Mouse (Mus musculus) left cerebral cortex, postnatal 14 days (tissue): ENCODE measurements around the gene Dtx1. TPM values are rescaled to one million over a fixed set of nuclear protein-coding genes. Genes with fewer than 3 reads are reported as not detected.
A peak's percentile ranks its signal among the peaks of the same experiment; 100 is the strongest.

ENCODE experiments used
- DNase-seq, 2 experiments: peaks; one replicate each; pipeline ENCODE4 v3.0.0; 2021 to 2022; ENCODE audit warnings: low spot score in 2 of 2, mixed read lengths in 1 of 2
- intact Hi-C: fragments of 180-260 bp; cut with DNase I; formaldehyde crosslinking; loops from one replicate; pipeline ENCODE4 v1.15.1; 2025
- total RNA-seq, 2 experiments: library from RNA; stranded (reverse); gene quantifications; 2 replicates each; pipeline ENCODE4 v1.2.3; 2021

The Dtx1 gene
- total RNA-seq, 2 experiments from 2014 or later, result 72.6 to 80.1 TPM

GRCm38 (mm10) chr5:120649374-120649933 lies 62.3 kb downstream of the Dtx1 start:
- intact Hi-C loops, result loop anchor here (1.0 kb wide), 1 partner anchor 28 kb away; no protein-coding TSS in a partner anchor
- peak; percentile 36 to 50 for DNase-seq

- DNase-seq, result peak; percentile 84 to 92
- intact Hi-C loops, result loop anchor here (1.0 kb wide), 1 partner anchor 27 kb away; no protein-coding TSS in a partner anchor
Observed at GRCm38 (mm10) chr5:120648569-120649373, 63.0 kb downstream of the Dtx1 start, which contains the start of gene Rasal1. TSS of gene Rasal1 (plus strand) at chr5:120648812.

- peak; percentile 46 to 71 for DNase-seq
- intact Hi-C loops, result no loop called here
Observed at GRCm38 (mm10) chr5:120647814-120648491, 63.8 kb downstream of the Dtx1 start.

GRCm38 (mm10) chr5:120647361-120647760 lies 64.4 kb downstream of the Dtx1 start:
- intact Hi-C loops, result no loop called here

DNA sequence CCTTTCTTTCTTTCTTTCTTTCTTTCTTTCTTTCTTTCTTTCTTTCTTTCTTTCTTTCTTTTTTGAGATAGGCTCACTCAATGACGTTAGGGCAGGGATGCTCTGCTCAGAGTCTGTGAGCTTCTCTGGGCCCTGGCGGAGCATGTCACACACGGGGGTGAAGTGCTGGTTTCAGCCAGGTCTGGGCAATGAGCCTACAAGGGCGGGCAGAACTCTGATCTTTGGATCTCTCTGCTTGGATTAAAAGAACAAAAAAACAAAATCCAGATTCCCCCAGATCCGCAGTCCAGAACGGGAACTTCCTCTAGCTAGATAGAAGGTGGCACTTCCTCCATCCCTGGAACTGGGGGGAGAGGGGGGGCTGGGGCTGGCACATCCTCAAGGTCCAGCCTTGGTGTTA lies 65.9 kb downstream of the Dtx1 start:
- intact Hi-C loops, result no loop called here
- DNase-seq, result no peak

More at GRCm38 (mm10) chr5:120647361-120647760, 64.4 kb downstream of the Dtx1 start:
- DNase-seq, result no peak

GRCm38 (mm10) chr5:120644227-120644626 lies 67.5 kb downstream of the Dtx1 start:
- intact Hi-C loops, result no loop called here
- DNase-seq, result no peak

GRCm38 (mm10) chr5:120643365-120644085 lies 68.2 kb downstream of the Dtx1 start:
- no peak for DNase-seq
- intact Hi-C loops, result no loop called here

GRCm38 (mm10) chr5:120640094-120640493 lies 71.6 kb downstream of the Dtx1 start:
- intact Hi-C loops, result no loop called here
- no peak for DNase-seq

GRCm38 (mm10) chr5:120635633-120636032 lies 76.1 kb downstream of the Dtx1 start:
- intact Hi-C loops, result no loop called here
- DNase-seq, result no peak

- intact Hi-C loops, result no loop called here
- DNase-seq, result no peak
Observed at GRCm38 (mm10) chr5:120634860-120635259, 76.9 kb downstream of the Dtx1 start.

DNA sequence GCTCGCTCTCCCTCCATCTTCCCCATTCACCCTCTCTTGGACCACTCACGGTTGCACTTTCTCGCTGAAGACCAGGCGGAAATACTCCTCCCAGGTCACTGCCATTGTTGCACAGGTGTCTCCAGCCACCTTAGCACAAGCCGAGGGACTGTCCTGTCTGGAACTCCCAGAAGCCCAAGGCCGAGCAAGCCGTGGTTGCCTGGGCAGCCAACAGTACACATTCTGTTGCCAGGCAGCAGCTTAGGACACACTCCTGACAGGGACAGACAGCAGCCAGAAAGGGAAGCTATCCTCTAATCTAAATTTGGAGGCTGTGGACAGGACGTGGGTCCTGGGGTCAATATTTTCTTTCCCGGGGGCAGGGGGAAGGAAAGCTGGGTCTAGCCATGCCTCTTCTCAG lies 77.6 kb downstream of the Dtx1 start, which contains the start of gene Cfap73:
TSS of gene Cfap73 (minus strand) at position 105 of the 400 bp plus-strand sequence.
- intact Hi-C loops, result no loop called here
- no peak for DNase-seq

DNA sequence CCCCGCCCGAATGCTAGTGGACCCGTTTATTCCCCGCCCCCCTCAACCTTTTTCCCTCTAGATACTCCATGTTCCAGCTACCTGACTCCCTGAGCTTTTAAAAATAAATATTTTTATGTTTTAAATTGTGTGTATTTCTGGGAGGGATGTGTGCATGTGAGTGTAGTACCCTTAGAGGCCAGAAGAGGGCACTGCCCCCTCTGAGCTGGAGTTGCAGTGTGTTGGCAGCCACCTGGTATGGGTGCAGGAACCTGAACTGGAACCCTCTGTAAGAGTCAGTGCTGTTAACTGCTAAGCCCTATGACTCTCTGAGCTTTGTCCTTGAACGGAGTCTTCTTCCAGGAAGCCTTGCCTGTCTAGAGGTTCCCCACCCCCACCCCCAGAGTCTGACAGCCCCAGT lies 79.8 kb downstream of the Dtx1 start:
- intact Hi-C loops, result no loop called here
- DNase-seq, result no peak

DNA sequence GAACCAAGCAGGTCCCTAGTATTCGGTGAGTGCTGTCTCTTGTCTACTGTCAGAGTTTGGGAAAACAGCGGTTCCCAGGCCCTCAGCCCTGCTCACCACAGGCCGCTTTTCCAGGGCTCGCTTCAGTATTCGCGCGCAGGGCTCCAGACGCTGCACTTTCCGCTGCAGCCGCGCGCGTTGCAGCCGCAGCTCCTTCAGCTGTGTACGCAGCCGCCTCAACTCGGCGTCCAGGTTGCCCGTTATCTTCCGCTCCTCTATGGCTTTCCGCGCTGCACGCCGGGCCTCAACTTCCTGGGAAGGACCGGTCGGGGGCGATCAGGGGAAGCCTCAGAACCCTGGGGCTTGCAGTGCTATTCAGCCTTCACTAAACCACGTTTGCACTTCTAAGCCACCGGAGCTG lies 80.6 kb downstream of the Dtx1 start:
- DNase-seq, result no peak
- intact Hi-C loops, result no loop called here

Other genes starting within 250 kb of the Dtx1 start
- gene Sdsl, start 239.1 kb downstream of the Dtx1 start, total RNA-seq, result 1 to 10 TPM; 5.1 to 5.4 TPM
- not detected for gene Sds, start 235.4 kb downstream of the Dtx1 start, total RNA-seq
- 10 to 100 TPM; 77.4 to 81.8 TPM for gene Plbd2, start 208.3 kb downstream of the Dtx1 start, total RNA-seq
- 1 to 10 TPM; 5.2 to 5.4 TPM for gene Slc8b1, start 200.8 kb downstream of the Dtx1 start, total RNA-seq
- 10 to 100 TPM; 47.7 to 50.0 TPM for gene Tpcn1, start 123.3 kb downstream of the Dtx1 start, total RNA-seq
- gene Iqcd, start 122.9 kb downstream of the Dtx1 start, total RNA-seq, result under 1 TPM; 0.22 to 0.59 TPM
- gene Rita1, start 99.3 kb downstream of the Dtx1 start, total RNA-seq, result 10 to 100 TPM; 31.5 to 32.4 TPM
- 10 to 100 TPM; 44.5 to 48.0 TPM for gene Ddx54, start 99.2 kb downstream of the Dtx1 start, total RNA-seq
- not detected for gene Cfap73, start 77.7 kb downstream of the Dtx1 start, total RNA-seq
- 100 to 1,000 TPM in 1 of 2 experiments, 10 to 100 TPM in 1; 94.2 to 107 TPM for gene Rasal1, start 63.1 kb downstream of the Dtx1 start, total RNA-seq
- gene Oas2, start 37.9 kb upstream of the Dtx1 start, total RNA-seq, result under 1 TPM in 1 of 2 experiments, not detected in 1; 0.40 TPM
- gene Oas3, start 65.7 kb upstream of the Dtx1 start, total RNA-seq, result not detected
- gene Oas1e, start 83.6 kb upstream of the Dtx1 start, total RNA-seq, result not detected
- gene Oas1c, start 100.6 kb upstream of the Dtx1 start, total RNA-seq, result under 1 TPM; 0.59 to 0.87 TPM
- gene Oas1f, start 135.4 kb upstream of the Dtx1 start, total RNA-seq, result not detected
- gene Oas1h, start 149.5 kb upstream of the Dtx1 start, total RNA-seq, result not detected
- gene Oas1g, start 175.7 kb upstream of the Dtx1 start, total RNA-seq, result not detected
- gene Oas1a, start 195.6 kb upstream of the Dtx1 start, total RNA-seq, result under 1 TPM; 0.37 to 0.40 TPM
- not detected for gene Oas1d, start 202.6 kb upstream of the Dtx1 start, total RNA-seq